Mouse (Mus musculus) heart, adult 2 months (tissue): ENCODE data around the gene Ing3. TPM values are rescaled to one million over a fixed set of nuclear protein-coding genes. Genes with fewer than 3 reads are reported as not detected.

Source experiments
- DNase-seq, 2 experiments: peaks; one replicate each; pipeline ENCODE4 v3.0.0; 2021
- H3K27ac ChIP-seq: fragments of 200-600 bp; 2 replicates; pipeline ENCODE4 v1.8.1; 2022
- H3K27me3 ChIP-seq: fragments of 200-500 bp; 2 replicates; pipeline ENCODE4 v1.6.1; 2012; ENCODE audit warnings: mild to moderate bottlenecking, low read length, inconsistent platforms, mixed read lengths; ENCODE audit not compliant: control insufficient read depth, insufficient read depth
- H3K36me3 ChIP-seq: fragments of 200-500 bp; 2 replicates; pipeline ENCODE4 v1.6.1; 2012; ENCODE audit warnings: low read length, inconsistent platforms; ENCODE audit not compliant: control insufficient read depth, insufficient read depth
- H3K4me1 ChIP-seq: fragments of 200-500 bp; 2 replicates; pipeline ENCODE4 v1.6.1; 2011; ENCODE audit warnings: low read length; ENCODE audit not compliant: control insufficient read depth, insufficient read depth
- H3K4me3 ChIP-seq: fragments of 200-600 bp; 2 replicates; pipeline ENCODE4 v1.8.1; 2022
- H3K79me2 ChIP-seq: fragments of 200-500 bp; replicated peaks from 2 replicates; pipeline ENCODE4 v1.6.1; 2012; ENCODE audit warnings: mild to moderate bottlenecking, inconsistent platforms, low read length, moderate library complexity, mixed read lengths; ENCODE audit not compliant: control insufficient read depth, insufficient read depth
- H3K9ac ChIP-seq: fragments of 200-500 bp; 2 replicates; pipeline ENCODE4 v1.6.1; 2012; ENCODE audit warnings: low read depth, mild to moderate bottlenecking, control low read depth, inconsistent platforms, low read length, mixed read lengths
- CTCF ChIP-seq: fragments of 200-600 bp; IDR thresholded peaks from 2 replicates; pipeline ENCODE4 v1.8.1; 2022; ENCODE audit warnings: antibody characterized with exemption, mild to moderate bottlenecking, moderate library complexity
- EP300 ChIP-seq: fragments of 200-500 bp; IDR thresholded peaks from 2 replicates; pipeline ENCODE4 v1.6.1; 2011; ENCODE audit warnings: low read depth, low read length, control low read depth; ENCODE audit not compliant: insufficient read depth
- POLR2A ChIP-seq: fragments of 200-500 bp; IDR thresholded peaks from 2 replicates; pipeline ENCODE4 v1.6.1; 2011; ENCODE audit warnings: mild to moderate bottlenecking, low read depth, low read length, control low read depth; ENCODE audit not compliant: insufficient read depth
- WGBS: fragments of 180-500 bp; shearing (Covaris S2); methylation state at CpG from one replicate; pipeline ENCODE4 v1.1.7; 2018; 5-methylcytosine and 5-hydroxymethylcytosine counted together
- intact Hi-C: fragments of 180-260 bp; cut with DNase I; formaldehyde crosslinking; loops from one replicate; pipeline ENCODE4 v1.15.1; 2025
- polyA plus RNA-seq: library from polyadenylated mRNA; depleted of rRNA; stranded (reverse); fragments of >200 nt; gene quantifications from 2 replicates; pipeline ENCODE4 v1.2.3, GENCODE M21; 2012
- total RNA-seq, 2 experiments: library from RNA; stranded (reverse); gene quantifications; 2 replicates each; pipeline ENCODE4 v1.2.3; 2021

Gene Ing3
- total and polyA plus RNA-seq, 3 experiments = 5.1 to 14.9 (median 12.1) TPM

- 41% methylated on average over 1 of the region's 1 CpGs for WGBS
- no peaks in the 10 kb centered on the region for H3K79me2 ChIP-seq
These were observed 31.7 kb downstream of the Ing3 start for GRCm38 (mm10) chr6:21981114-21981513.

GRCm38 (mm10) chr6:21984990-21985731 lies 35.8 kb downstream of the Ing3 start:
- H3K4me3 ChIP-seq = peak overlapping the region; percentile 80
- peak overlapping the region; percentile 97 for H3K9ac ChIP-seq
- TF ChIP-seq POLR2A (no peak), EP300 (0 out of 2 replicates have a peak, but pooled peaks have one; percentile 3), CTCF (peak; percentile 81)
- H3K27me3 ChIP-seq = no peaks in the 10 kb centered on the region
- H3K36me3 ChIP-seq = peaks cover 20% of the 10 kb centered on the region
- peaks cover 3% of the 10 kb centered on the region; the same call in 1 of the 2 replicates for H3K79me2 ChIP-seq
- 2% methylated on average over 16 of the region's 16 CpGs for WGBS
- H3K4me1 ChIP-seq = peaks cover 6% of the 10 kb centered on the region
- peak; percentile 46 to 53 for DNase-seq
- peak overlapping the region; percentile 92 for H3K27ac ChIP-seq
- intact Hi-C loops = loop anchor here (1.0 to 5.0 kb wide), 3 partner anchors 34 to 188 kb away; no protein-coding TSS in a partner anchor

More at GRCm38 (mm10) chr6:21981114-21981513, 31.7 kb downstream of the Ing3 start:
- no peaks in the 10 kb centered on the region for H3K27me3 ChIP-seq
- no peaks in the 10 kb centered on the region; the same call in 1 of the 2 replicates for H3K4me1 ChIP-seq
- intact Hi-C loops = no loop called here
- TF ChIP-seq CTCF (no peak), POLR2A (no peak), EP300 (no peak)
- no peak for DNase-seq
- no peak overlapping the region for H3K27ac ChIP-seq
- H3K36me3 ChIP-seq = no peaks in the 10 kb centered on the region
- H3K4me3 ChIP-seq = no peak overlapping the region
- no peak overlapping the region for H3K9ac ChIP-seq

- Histone ChIP-seq H3K27me3 (no peaks in the 10 kb centered on the region), H3K36me3 (peaks cover 26% of the 10 kb centered on the region), H3K79me2 (peaks cover 3% of the 10 kb centered on the region; the same call in 1 of the 2 replicates), H3K4me1 (peaks cover 11% of the 10 kb centered on the region), H3K4me3 (peak within 1 kb of the TSS; percentile 80), H3K9ac (peak within 1 kb of the TSS; percentile 97), H3K27ac (peak within 1 kb of the TSS; percentile 92)
- DNase-seq = peak; percentile 87 to 88
- under 1% methylated on average over 38 of the region's 38 CpGs for WGBS
- TF ChIP-seq POLR2A (peak; percentile 92), EP300 (0 out of 2 replicates have a peak, but pooled peaks have one; percentile 36), CTCF (no peak)
- intact Hi-C loops = loop anchor here (1.0 to 5.0 kb wide), 5 partner anchors 15 to 189 kb away; no protein-coding TSS in a partner anchor
These were observed 36.6 kb downstream of the Ing3 start, which contains the start of gene Cped1 for GRCm38 (mm10) chr6:21985732-21986540. Gene Cped1 (plus strand): TSS chr6:21985916.

- peaks cover 3% of the 10 kb centered on the region; the same call in 1 of the 2 replicates for H3K79me2 ChIP-seq
- peak overlapping the region; percentile 80 for H3K4me3 ChIP-seq
- peaks cover 11% of the 10 kb centered on the region for H3K4me1 ChIP-seq
- no peaks in the 10 kb centered on the region for H3K27me3 ChIP-seq
- WGBS = 6% methylated on average over 24 of the region's 24 CpGs
- H3K27ac ChIP-seq = peak overlapping the region; percentile 92
- DNase-seq = peak; percentile 65 to 75
- peak overlapping the region; percentile 97 for H3K9ac ChIP-seq
- peaks cover 30% of the 10 kb centered on the region for H3K36me3 ChIP-seq
- intact Hi-C loops = loop anchor here (2.0 to 5.0 kb wide), 3 partner anchors 14 to 189 kb away; no protein-coding TSS in a partner anchor
- peak; percentile 33; the same call in 1 of the 2 replicates for TF ChIP-seq EP300
- TF ChIP-seq POLR2A = peak; percentile 55; the same call in 1 of the 2 replicates
- TF ChIP-seq CTCF = no peak
These were observed 37.4 kb downstream of the Ing3 start for GRCm38 (mm10) chr6:21986660-21987331.

- peaks cover 11% of the 10 kb centered on the region for H3K4me1 ChIP-seq
- no peak for DNase-seq
- WGBS = 73% methylated on average over 2 of the region's 2 CpGs
- peak overlapping the region; percentile 54; the same call in 1 of the 2 replicates for H3K9ac ChIP-seq
- H3K79me2 ChIP-seq = peaks cover 3% of the 10 kb centered on the region; the same call in 1 of the 2 replicates
- peak overlapping the region; percentile 92 for H3K27ac ChIP-seq
- intact Hi-C loops = loop anchor here (2.0 to 5.0 kb wide), 3 partner anchors 13 to 190 kb away; no protein-coding TSS in a partner anchor
- H3K36me3 ChIP-seq = peaks cover 30% of the 10 kb centered on the region
- H3K4me3 ChIP-seq = peak overlapping the region; percentile 80
- no peaks in the 10 kb centered on the region for H3K27me3 ChIP-seq
- TF ChIP-seq CTCF (no peak), EP300 (no peak), POLR2A (no peak)
These were observed 38.2 kb downstream of the Ing3 start for GRCm38 (mm10) chr6:21987554-21987953.
